Mouse (Mus musculus): ENCODE measurements around the gene Pkig. TPM values are rescaled to one million over a fixed set of nuclear protein-coding genes. Genes with fewer than 3 reads are reported as not detected.
"Not testable (repeated sequence)": the region's sequence is repeated elsewhere in the genome, so short reads cannot be mapped to it uniquely, and the experiment has no call there.

The Pkig gene
- total and polyA plus RNA-seq, 3 experiments = 79.5 to 160 TPM; not detected in 1

GRCm38 (mm10) chr2:163617874-163618273 is 40.3 kb upstream of the Pkig start (continued):
- no peak for TF ChIP-seq MXI1 (IDR thresholded peaks at IDR 0.05; ENCODE audit: low read depth, low read length)

GRCm38 (mm10) chr2:163620451-163620850 is 37.7 kb upstream of the Pkig start:
- Histone ChIP-seq H3K79me2 (ENCODE audit: control insufficient read depth, insufficient read depth, low read length, poor library complexity) (no peaks in the 10 kb centered on the region), H3K4me3 (ENCODE audit: control insufficient read depth in 1 of 2, insufficient read depth in 1 of 2, low read depth in 2 of 2, low read length in 2 of 2) (no peak overlapping the region), H3K9ac (ENCODE audit: control insufficient read depth, low read depth, low read length, poor library complexity, severe bottlenecking) (no peak overlapping the region), H3K27me3 (ENCODE audit: control insufficient read depth in 1 of 2, insufficient read depth in 2 of 2, low read length in 2 of 2) (no peaks in the 10 kb centered on the region), H3K9me3 (replicated peaks; ENCODE audit: insufficient read depth, low read length) (no peaks in the 10 kb centered on the region), H3K36me3 (ENCODE audit: control insufficient read depth in 1 of 2, insufficient read depth in 2 of 2, low read length in 2 of 2) (peaks cover 0 to 46% of the 10 kb centered on the region in 2 experiments; a peak in 3 of 4 replicates), H3K27ac (ENCODE audit: control insufficient read depth, low read depth, low read length) (no peak overlapping the region), H3K4me1 (ENCODE audit: control insufficient read depth in 1 of 2, insufficient read depth in 2 of 2, low read length in 2 of 2) (no peaks in the 10 kb centered on the region)
- TF ChIP-seq USF2 (IDR thresholded peaks at IDR 0.05; ENCODE audit: borderline replicate concordance in 1 of 2, insufficient read depth in 1 of 2, low read depth in 1 of 2, low read length in 2 of 2) (no peak), POLR2A (IDR thresholded peaks at IDR 0.05; ENCODE audit: control insufficient read depth in 1 of 2, insufficient read depth in 1 of 2, low read depth in 1 of 2, low read length in 2 of 2, poor library complexity in 1 of 2) (0 out of 4 replicates have a peak, but pooled peaks of 1 of the 2 experiments have one; percentile 25)
- DNase-seq (ENCODE audit: low read depth, low spot score) = no peak

GRCm38 (mm10) chr2:163621401-163621800 is 36.8 kb upstream of the Pkig start:
- H3K27ac ChIP-seq (ENCODE audit: control insufficient read depth, low read depth, low read length); DNase-seq (ENCODE audit: low read depth, low spot score); H3K4me3 ChIP-seq (ENCODE audit: control insufficient read depth in 1 of 2, insufficient read depth in 1 of 2, low read depth in 2 of 2, low read length in 2 of 2); H3K4me1 ChIP-seq (ENCODE audit: control insufficient read depth in 1 of 2, insufficient read depth in 2 of 2, low read length in 2 of 2); H3K9me3 ChIP-seq (replicated peaks; ENCODE audit: insufficient read depth, low read length); H3K79me2 ChIP-seq (ENCODE audit: control insufficient read depth, insufficient read depth, low read length, poor library complexity); H3K9ac ChIP-seq (ENCODE audit: control insufficient read depth, low read depth, low read length, poor library complexity, severe bottlenecking); H3K27me3 ChIP-seq (ENCODE audit: control insufficient read depth in 1 of 2, insufficient read depth in 2 of 2, low read length in 2 of 2): not testable (repeated sequence)
- peak; percentile 62 for TF ChIP-seq ZNF384 (IDR thresholded peaks at IDR 0.05; ENCODE audit: low read depth, low read length)
- peaks cover 0 to 55% of the 10 kb centered on the region in 2 experiments; a peak in 3 of 4 replicates for H3K36me3 ChIP-seq (ENCODE audit: control insufficient read depth in 1 of 2, insufficient read depth in 2 of 2, low read length in 2 of 2)

GRCm38 (mm10) chr2:163631223-163631622 is 27.0 kb upstream of the Pkig start:
- TF ChIP-seq RAD21 (IDR thresholded peaks at IDR 0.05; ENCODE audit: low read depth, low read length) = no peak
- TF ChIP-seq ZMIZ1 (IDR thresholded peaks at IDR 0.05; ENCODE audit: low read depth, low read length) = no peak
- no peak for TF ChIP-seq CTCF (IDR thresholded peaks at IDR 0.05 in 2 of 3, conservative IDR thresholded peaks at IDR 0.05 in 1 of 3; ENCODE audit: control insufficient read depth in 1 of 3, insufficient read depth in 1 of 3, low read depth in 2 of 3, low read length in 3 of 3, poor library complexity in 1 of 3, severe bottlenecking in 1 of 3)
- no peak for TF ChIP-seq ZKSCAN1 (IDR thresholded peaks at IDR 0.05; ENCODE audit: low read depth, low read length)
- no peak for TF ChIP-seq POLR2A (IDR thresholded peaks at IDR 0.05; ENCODE audit: control insufficient read depth in 1 of 2, insufficient read depth in 1 of 2, low read depth in 1 of 2, low read length in 2 of 2, poor library complexity in 1 of 2)
- no peak for TF ChIP-seq UBTF (IDR thresholded peaks at IDR 0.05; ENCODE audit: borderline replicate concordance, insufficient read depth, low read depth, low read length)
- TF ChIP-seq ELF1 (IDR thresholded peaks at IDR 0.05; ENCODE audit: low read depth, low read length) = no peak
- TF ChIP-seq MYC (IDR thresholded peaks at IDR 0.05; ENCODE audit: low read depth, low read length) = no peak
- no peak for TF ChIP-seq RCOR1 (IDR thresholded peaks at IDR 0.05; ENCODE audit: low read depth, low read length)
- no peak for TF ChIP-seq ETS1 (IDR thresholded peaks at IDR 0.05; ENCODE audit: low read depth, low read length)
- TF ChIP-seq HCFC1 (IDR thresholded peaks at IDR 0.05; ENCODE audit: low read depth, low read length) = no peak
- Histone ChIP-seq H3K27me3 (ENCODE audit: control insufficient read depth in 1 of 2, insufficient read depth in 2 of 2, low read length in 2 of 2) (no peaks in the 10 kb centered on the region), H3K4me1 (ENCODE audit: control insufficient read depth in 1 of 2, insufficient read depth in 2 of 2, low read length in 2 of 2) (peaks cover 0 to 8% of the 10 kb centered on the region in 2 experiments; a peak in 1 of 4 replicates), H3K4me3 (ENCODE audit: control insufficient read depth in 1 of 2, insufficient read depth in 1 of 2, low read depth in 2 of 2, low read length in 2 of 2) (no peak overlapping the region), H3K79me2 (ENCODE audit: control insufficient read depth, insufficient read depth, low read length, poor library complexity) (peaks cover 6% of the 10 kb centered on the region; the same call in 1 of the 2 replicates), H3K36me3 (ENCODE audit: control insufficient read depth in 1 of 2, insufficient read depth in 2 of 2, low read length in 2 of 2) (peaks cover 24 to 82% of the 10 kb centered on the region in 2 experiments), H3K9me3 (replicated peaks; ENCODE audit: insufficient read depth, low read length) (no peaks in the 10 kb centered on the region), H3K27ac (ENCODE audit: control insufficient read depth, low read depth, low read length) (no peak overlapping the region), H3K9ac (ENCODE audit: control insufficient read depth, low read depth, low read length, poor library complexity, severe bottlenecking) (no peak overlapping the region)
- no peak for DNase-seq (ENCODE audit: low read depth, low spot score)
